Mouse (Mus musculus) v-Abl transformed pro-B cells (cell line): ENCODE measurements around the gene Uggt2.

Experiments used
- in situ Hi-C, 2 experiments: fragments of 400-800 bp; cut with MboI; formaldehyde crosslinking; loops; one replicate each; pipeline ENCODE4 v1.15.1; 2025; ENCODE audit not compliant: unreplicated experiment in 2 of 2

Uggt2 gene

DNA sequence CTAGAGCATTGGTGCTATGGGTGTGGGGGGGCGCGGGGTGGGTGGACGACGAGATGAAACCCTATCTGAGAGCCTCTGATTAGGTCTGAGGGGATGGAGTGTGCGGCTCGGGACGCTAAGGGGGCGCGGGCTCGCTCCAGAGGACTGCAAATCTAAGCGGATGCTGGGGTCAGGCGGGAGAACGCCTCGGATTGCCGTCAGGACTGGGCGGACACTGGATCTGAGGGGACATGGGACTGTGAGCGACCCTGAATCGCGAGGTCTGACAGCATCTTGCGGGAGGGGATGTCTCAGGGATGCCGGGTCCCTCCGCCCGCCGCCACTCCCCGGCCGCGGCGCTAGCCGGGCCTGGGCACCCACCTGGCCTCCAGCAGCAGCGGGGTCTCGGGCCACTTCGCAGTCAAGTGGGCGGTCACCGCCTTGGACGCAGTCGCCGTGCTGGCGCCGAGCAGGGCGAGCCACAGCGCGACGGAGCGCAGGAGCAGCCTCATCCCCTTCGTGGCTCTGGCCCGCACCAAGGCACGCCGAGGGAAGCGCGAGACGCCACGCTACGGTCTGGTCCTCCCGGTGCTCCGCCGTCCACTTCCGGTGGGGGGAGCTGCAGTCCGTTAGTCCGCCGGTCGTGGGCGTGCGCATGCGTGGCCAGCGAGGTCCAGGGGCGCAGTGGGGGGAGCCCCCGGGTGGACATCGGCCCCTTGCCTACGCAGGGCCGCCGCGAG lies at the start of gene Uggt2:
Gene Uggt2 (minus strand): TSS at position 580 of the 719 bp plus-strand sequence.
- in situ Hi-C loops, result no loop called here

- in situ Hi-C loops, result no loop called here
These were observed 40.2 kb upstream of the Uggt2 start for GRCm38 (mm10) chr14:119139381-119139950.

GRCm38 (mm10) chr14:119138786-119139100 lies 39.5 kb upstream of the Uggt2 start:
- in situ Hi-C loops, result no loop called here

DNA sequence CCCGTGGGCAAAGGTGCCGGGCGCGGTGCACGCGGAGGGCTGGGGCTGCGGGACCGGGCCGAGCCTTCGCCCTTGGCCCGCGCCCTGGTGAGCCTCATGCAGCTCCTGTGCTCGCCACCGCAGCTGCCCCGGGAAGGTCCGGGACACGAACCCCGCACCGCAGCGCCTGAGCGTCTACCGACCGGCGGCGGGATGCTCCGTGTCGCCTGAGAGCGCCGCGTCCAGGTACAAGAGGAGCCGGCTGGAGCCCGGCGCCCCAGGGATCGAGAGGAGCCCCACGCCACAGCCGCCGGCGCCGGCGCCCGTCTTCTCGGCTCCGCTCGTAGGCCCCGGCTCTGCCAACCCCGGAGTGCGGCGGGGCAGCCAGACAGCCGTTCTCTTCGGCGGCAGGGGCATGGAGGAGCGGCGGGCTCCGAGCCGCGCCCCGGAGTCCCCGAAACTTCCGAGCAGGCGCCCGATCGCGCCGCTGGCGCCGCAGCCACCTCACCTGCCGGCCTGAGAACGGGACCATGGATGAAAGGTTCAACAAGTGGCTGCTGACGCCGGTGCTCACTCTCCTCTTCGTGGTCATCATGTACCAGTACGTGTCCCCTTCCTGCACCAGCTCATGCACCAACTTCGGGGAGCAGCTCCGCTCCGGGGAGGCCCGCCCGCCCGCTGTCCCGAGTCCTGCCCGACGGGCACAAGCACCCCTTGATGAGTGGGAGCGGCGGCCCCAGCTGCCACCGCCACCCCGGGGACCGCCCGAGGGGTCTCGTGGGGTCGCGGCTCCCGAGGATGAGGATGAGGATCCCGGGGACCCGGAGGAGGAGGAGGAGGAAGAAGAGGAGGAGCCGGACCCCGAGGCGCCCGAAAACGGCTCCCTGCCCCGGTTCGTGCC lies 38.9 kb upstream of the Uggt2 start, which contains the start of gene Hs6st3:
Gene Hs6st3 (plus strand): TSS at position 436 of the 880 bp plus-strand sequence.
- in situ Hi-C loops, result no loop called here

DNA sequence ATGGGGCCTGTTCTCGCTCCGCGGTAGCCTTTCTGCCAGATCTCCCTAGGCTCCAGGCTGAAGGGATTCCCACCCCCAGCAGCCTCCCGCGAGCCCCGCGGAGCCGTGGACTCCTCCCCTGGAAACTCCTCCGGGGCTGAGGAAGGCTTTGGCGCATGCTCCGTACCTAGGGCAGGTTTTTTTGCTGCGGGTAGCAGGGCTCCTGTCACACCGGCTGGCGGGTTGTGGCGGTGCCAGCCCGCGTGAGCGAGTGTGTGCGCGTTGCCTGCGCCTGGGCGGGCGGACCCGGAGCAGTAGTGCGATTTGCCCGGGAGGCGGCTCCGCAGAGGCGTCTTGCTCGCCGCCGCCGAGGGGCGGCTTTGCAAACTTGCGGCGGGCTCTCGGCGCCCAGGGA lies 38.3 kb upstream of the Uggt2 start:
- in situ Hi-C loops, result no loop called here

DNA sequence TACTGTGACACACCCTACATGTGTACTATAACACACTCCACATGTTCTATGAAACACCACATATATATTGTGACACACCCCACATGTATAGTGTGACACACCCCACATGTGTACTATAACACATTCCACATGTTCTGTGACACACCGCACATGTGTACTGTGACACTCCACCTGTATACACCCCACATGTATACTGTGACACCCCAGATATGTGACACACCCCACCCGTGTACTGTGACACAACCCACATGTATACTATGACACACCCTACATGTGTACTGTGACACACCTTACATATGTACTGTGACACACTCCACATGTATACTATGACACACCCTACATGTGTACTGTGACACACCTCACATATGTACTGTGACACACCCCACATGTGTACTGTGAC lies 28.1 kb upstream of the Uggt2 start:
- in situ Hi-C loops, result no loop called here

DNA sequence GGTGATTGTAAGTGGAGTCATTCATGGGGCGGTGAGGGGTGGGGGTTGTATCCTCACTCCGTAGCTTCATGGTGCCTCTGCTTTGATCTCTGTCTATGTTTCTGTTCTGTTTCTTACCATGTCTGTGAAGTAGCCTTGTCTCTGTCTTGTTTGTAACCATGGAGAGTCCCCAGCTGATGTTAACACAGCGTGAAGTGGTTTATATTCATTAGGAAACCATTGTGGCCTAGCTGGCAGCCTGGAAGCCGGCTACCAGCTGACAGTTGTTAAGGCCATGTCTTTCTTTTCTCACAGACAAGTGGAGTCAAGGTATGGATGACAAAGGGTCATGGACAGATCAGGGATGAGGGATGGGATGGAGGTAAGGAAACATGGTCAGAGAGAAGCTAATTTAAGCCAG lies 26.6 kb upstream of the Uggt2 start:
- in situ Hi-C loops, result no loop called here

GRCm38 (mm10) chr14:119124061-119124460 lies 24.8 kb upstream of the Uggt2 start:
- in situ Hi-C loops, result no loop called here

DNA sequence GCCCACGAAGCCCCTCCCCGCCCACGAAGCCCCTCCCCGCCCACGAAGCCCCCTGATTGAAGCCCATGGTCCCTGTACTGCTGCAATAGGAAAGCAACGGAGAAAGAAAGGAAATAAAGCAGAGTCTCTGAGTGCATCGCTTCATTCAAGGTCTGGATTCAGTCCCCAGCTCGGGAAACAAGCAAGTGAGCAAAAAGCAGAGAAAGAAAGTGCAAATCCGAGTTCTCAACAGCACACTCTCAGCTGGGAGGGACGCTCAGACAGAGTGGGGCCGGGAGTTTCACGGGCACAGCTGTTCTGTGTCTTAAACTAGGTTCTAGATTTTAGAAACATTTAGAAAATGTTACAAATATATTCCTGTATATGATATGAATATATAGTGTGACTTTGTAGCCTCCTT lies 24.4 kb upstream of the Uggt2 start:
- in situ Hi-C loops, result no loop called here

DNA sequence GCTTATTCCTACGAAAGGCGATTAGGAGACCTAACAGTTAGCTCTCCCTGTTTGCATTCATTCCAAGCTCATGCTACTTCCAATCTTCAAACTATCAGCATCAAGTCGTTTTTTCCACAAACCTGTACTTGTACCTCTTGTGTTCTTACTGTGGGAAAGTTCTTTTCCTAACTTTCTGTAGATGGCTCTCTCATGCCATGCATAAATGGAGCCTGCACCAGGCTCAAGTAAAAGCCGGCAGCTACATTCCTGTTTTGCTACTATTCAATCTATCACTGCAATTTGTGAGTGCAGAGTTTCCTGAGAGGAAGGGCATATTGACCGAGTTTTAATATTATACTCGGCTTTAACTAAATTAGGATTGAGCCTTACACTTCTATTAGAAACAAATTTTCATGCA lies 13.3 kb upstream of the Uggt2 start:
- in situ Hi-C loops, result no loop called here

GRCm38 (mm10) chr14:119109776-119110218 lies 10.6 kb upstream of the Uggt2 start:
- in situ Hi-C loops, result no loop called here

GRCm38 (mm10) chr14:119108776-119109301 lies 9.6 kb upstream of the Uggt2 start:
- in situ Hi-C loops, result no loop called here

DNA sequence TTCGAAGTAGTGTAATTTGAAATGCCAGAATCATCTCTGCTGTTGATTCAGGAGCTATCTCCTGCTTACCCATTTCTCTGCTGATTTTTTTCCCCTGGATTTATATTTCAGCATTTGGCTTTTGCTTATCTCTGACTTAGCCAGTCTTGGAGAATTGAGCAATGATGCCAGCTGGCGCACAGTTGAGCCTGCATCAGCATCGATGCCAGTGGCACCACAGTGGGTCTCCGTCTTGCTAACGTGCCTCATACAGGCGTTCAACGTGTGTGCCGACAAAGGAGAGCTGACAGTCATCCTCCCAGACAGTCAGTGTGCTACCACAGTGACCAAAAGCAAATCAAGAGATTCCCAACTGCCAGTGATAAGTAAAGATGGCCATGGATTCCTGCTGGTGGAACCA lies 8.4 kb upstream of the Uggt2 start:
- in situ Hi-C loops, result no loop called here

DNA sequence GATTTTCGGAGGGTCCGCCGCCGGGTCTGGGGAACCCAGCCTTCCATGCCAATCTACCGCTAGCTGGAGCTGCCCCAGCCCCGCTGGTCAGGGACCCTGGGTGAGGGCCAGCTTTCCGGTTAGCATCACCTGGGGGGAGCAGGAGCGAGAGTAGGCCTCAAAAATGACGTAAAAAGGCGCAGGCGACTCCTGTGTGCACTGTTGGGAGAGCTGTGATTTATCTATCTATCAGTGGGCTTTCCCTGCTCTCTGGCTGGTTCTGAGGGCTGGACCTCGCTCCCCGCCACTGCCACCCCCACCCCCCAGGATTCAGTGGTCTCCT lies 301 bp upstream of the Uggt2 start:
- in situ Hi-C loops, result no loop called here

DNA sequence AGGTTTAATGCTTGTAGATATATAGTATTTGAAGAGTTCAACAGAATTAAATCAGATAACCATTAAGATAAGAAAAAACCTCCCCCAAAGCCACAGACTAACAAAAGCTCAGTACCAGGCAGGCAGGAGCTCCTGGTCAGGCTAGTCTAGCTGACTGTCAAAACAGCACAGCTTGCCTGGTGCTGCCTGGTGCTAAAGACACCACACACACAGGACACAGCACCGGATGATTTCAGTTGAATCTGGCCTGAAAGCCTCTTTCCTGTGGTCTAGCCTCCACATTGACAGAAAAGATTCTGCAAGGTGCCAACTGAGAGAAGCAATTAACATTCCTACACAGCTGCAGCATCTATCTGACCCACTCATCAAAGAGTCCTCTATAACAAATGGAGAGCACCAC lies 37.4 kb downstream of the Uggt2 start:
- in situ Hi-C loops, result no loop called here

DNA sequence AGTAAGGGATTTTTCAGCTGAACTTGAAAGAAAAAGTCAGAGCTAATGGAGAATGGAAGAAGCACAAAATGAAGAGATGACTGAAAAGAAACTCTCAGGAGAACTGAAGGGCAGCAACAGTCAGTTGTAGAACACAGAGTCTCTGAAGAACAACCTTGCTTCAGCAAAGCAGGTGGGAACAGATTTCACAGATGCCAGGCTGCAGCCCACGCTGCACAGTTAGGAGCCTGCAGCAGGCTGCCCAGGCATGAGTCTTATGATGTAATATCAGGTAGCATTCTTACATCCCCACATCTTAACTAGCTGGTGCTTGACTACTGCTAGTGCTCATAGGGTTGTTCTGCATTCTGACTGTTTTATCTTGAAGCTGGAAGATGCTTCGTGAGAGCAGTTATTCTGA lies 38.5 kb downstream of the Uggt2 start:
- in situ Hi-C loops, result no loop called here

GRCm38 (mm10) chr14:119057014-119057413 lies 42.2 kb downstream of the Uggt2 start:
- in situ Hi-C loops, result no loop called here

DNA sequence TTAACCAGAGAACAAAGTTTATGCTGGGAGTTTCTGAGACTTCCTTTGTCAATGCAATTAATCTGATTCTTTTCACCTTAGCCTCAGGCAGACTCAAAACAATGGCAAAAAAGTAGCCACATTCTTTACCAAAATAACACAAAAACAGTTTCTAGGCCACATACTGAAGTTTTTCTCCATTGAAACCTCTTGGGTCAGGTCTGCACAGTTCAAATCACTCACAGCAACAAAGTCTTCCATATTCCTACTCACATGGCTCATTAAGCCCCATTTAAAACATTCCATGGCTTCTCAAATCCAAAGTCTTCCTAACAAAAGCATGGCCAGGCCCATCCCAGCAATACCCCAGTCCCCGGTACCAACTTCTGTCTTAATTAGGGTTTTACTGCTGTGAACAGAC lies 46.3 kb downstream of the Uggt2 start:
- in situ Hi-C loops, result no loop called here

DNA sequence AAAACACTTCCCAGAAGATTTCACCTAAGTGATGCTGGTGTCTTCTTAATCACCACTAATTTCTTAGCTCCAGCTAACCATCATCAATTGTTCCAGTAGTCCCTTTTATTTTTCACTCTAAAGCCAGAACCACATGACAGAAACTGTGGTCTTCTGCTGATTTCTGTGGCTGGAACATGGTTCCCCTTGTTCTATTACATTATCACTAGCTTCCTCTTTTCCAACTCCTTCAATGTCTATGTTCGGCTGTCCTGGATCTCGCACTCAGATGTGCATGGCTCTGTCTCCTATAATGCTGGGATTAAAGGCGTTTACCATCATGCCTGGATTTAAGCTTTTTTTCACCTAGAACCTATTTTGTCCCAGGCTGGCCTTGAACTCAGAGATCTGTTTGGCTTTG lies 46.9 kb downstream of the Uggt2 start:
- in situ Hi-C loops, result no loop called here

DNA sequence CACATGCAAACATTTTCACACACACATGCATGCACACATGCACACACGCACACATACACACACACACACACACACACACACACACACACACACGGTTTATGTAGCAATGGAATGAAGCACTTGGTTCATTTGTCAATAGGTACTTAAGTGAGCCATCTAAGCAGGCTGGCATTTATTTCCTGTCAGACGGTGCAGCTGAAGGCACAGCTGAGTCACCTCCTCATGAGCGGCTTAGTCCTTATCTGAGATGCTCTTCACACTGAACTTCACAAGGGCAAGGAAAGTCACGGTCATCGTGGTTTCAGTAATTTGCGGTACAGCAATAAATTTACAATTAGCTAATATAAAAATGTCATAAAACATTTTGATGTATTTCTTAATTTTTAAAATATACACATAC lies 55.5 kb downstream of the Uggt2 start:
- in situ Hi-C loops, result loop anchor here (25.0 kb wide), 2 partner anchors 831 to 1369 kb away; no protein-coding TSS in a partner anchor

- in situ Hi-C loops, result loop anchor here (25.0 kb wide), 2 partner anchors 828 to 1372 kb away; no protein-coding TSS in a partner anchor
These were observed 59.0 kb downstream of the Uggt2 start for GRCm38 (mm10) chr14:119040253-119040652.
